Mouse (Mus musculus): ENCODE measurements at regions not wholly inside any gene's neighbourhood (a gene's known extent, or its start where the extent isn't known, plus 50 kb on each side); places are given as distances from the start of the nearest gene placed in this dataset.
"Not testable (repeated sequence)": the region's sequence is repeated elsewhere in the genome, so short reads cannot be mapped to it uniquely, and the experiment has no call there.

DNA sequence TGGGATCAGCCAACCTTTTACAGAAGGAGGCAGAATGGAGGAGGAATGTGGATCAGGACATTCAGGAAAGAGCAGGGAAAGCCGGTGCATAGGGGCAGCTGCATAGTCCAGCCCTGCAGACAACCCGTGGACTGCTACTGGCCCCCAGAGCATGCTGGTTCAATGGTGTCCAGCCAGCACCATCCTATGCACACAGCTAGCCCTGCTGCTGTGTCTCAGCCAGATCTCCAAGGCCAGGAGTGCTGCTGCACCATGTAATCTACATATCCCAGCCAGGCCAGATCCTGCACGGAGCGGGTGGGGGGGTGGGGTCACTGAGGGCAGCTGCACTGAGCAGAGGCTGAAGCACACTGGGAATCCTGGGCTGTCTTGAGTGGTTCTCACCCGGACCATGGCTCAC is 165.8 kb upstream of the Rpl38 start:
- ATAC-seq (replicated peaks): no peak
- H3K27ac ChIP-seq: no peak overlapping the region
- peaks cover 15% of the 10 kb centered on the region; the same call in 1 of the 2 replicates for H3K4me1 ChIP-seq
- no peak overlapping the region for H3K4me3 ChIP-seq
- H3K27me3 ChIP-seq (replicated peaks): no peaks in the 10 kb centered on the region
- no peak overlapping the region for H3K9ac ChIP-seq
- H3K4me2 ChIP-seq: no peak overlapping the region
- WGBS: 17% methylated on average over 5 of the region's 5 CpGs
- no peaks in the 10 kb centered on the region for H3K9me3 ChIP-seq
- H3K36me3 ChIP-seq (replicated peaks): no peaks in the 10 kb centered on the region

- Histone ChIP-seq H3K36me3 (replicated peaks) (no peaks in the 10 kb centered on the region), H3K27ac (no peak overlapping the region), H3K4me3 (no peak overlapping the region), H3K4me2 (no peak overlapping the region), H3K9me3 (no peaks in the 10 kb centered on the region), H3K27me3 (replicated peaks) (no peaks in the 10 kb centered on the region), H3K4me1 (peaks cover 15% of the 10 kb centered on the region; the same call in 1 of the 2 replicates), H3K9ac (no peak overlapping the region)
- ATAC-seq (replicated peaks): no peak
- WGBS: 44% methylated on average over 5 of the region's 5 CpGs
Observed at GRCm38 (mm10) chr11:114501869-114502540, 166.3 kb upstream of the Rpl38 start.

- 96% methylated on average over 7 of the region's 7 CpGs for WGBS
- no peaks in the 10 kb centered on the region for H3K36me3 ChIP-seq (replicated peaks)
- H3K9ac ChIP-seq: no peak overlapping the region
- H3K4me1 ChIP-seq: peaks cover 20% of the 10 kb centered on the region
- H3K4me3 ChIP-seq: no peak overlapping the region
- no peaks in the 10 kb centered on the region for H3K9me3 ChIP-seq
- H3K27me3 ChIP-seq (replicated peaks): no peaks in the 10 kb centered on the region
- no peak overlapping the region for H3K4me2 ChIP-seq
- no peak overlapping the region for H3K27ac ChIP-seq
- no peak for ATAC-seq (replicated peaks)
Observed at GRCm38 (mm10) chr11:114500416-114500815, 167.9 kb upstream of the Rpl38 start.

DNA sequence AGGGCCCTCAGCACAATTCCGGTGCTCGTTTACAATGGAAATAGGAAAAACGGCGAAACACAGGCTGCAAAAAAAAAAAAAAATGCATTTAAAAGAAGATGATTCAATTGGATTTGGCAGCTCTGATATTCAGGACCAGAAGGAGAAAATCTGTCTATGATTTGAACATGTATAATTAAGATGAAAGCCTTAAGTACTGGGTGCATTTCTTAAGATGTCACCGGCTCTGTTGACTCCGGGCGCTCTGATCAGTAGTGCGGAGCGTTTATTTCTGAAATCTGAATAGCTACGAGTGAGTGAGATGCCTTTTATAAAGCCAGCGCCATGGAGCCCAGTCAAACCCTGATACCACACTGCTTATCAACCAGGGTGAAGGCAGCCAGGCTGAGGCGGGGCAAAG is 168.7 kb upstream of the Rpl38 start:
- Histone ChIP-seq H3K4me2 (no peak overlapping the region), H3K27ac (peak overlapping the region; percentile 48), H3K9ac (no peak overlapping the region), H3K27me3 (replicated peaks) (no peaks in the 10 kb centered on the region), H3K4me3 (no peak overlapping the region), H3K9me3 (no peaks in the 10 kb centered on the region), H3K4me1 (peaks cover 21% of the 10 kb centered on the region), H3K36me3 (replicated peaks) (no peaks in the 10 kb centered on the region)
- ATAC-seq (replicated peaks): no peak
- whole genome bisulfite sequencing: 50% methylated on average over 12 of the region's 12 CpGs

DNA sequence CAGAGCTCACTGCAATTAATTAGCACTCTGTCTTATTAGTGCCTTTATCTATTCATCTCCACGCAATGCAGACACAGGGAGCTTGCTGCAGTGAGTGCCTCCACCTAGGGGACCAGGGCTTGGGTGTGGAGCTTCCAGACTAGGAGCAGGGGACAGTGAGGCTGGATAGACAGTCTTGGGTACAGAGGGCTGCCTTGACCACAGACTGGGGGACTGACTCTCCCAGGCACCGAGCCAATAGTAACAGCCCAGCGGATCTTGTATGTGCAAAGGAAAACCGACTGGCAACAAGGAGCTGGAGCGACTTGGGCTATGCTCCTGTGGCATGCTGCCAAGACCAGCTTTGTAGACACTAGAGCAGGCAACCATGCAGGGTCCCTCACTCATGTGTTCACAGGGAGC is 172.8 kb upstream of the Rpl38 start:
- no peak overlapping the region for H3K4me3 ChIP-seq
- H3K4me2 ChIP-seq: no peak overlapping the region
- peak overlapping the region; percentile 46 for H3K27ac ChIP-seq
- H3K27me3 ChIP-seq (replicated peaks): no peaks in the 10 kb centered on the region
- H3K9ac ChIP-seq: no peak overlapping the region
- H3K9me3 ChIP-seq: no peaks in the 10 kb centered on the region
- H3K4me1 ChIP-seq: peaks cover 14% of the 10 kb centered on the region
- ATAC-seq (replicated peaks): peak; percentile 42; the same call in 1 of the 2 replicates
- H3K36me3 ChIP-seq (replicated peaks): no peaks in the 10 kb centered on the region
- 38% methylated on average over 5 of the region's 5 CpGs for WGBS

- H3K4me1 ChIP-seq: peaks cover 13% of the 10 kb centered on the region; the same call in 1 of the 2 replicates
- H3K4me3 ChIP-seq: no peak overlapping the region
- no peaks in the 10 kb centered on the region for H3K9me3 ChIP-seq
- no peak overlapping the region for H3K4me2 ChIP-seq
- peak; percentile 33; the same call in 1 of the 2 replicates for ATAC-seq (replicated peaks)
- WGBS: 40% methylated on average over 8 of the region's 8 CpGs
- H3K27ac ChIP-seq: no peak overlapping the region
- no peaks in the 10 kb centered on the region for H3K36me3 ChIP-seq (replicated peaks)
- 0 out of 2 replicates have a peak, but pooled peaks cover 4% of the 10 kb centered on the region for H3K27me3 ChIP-seq (replicated peaks)
- no peak overlapping the region for H3K9ac ChIP-seq
Observed at GRCm38 (mm10) chr11:114486455-114486854, 181.9 kb upstream of the Rpl38 start.

- no peak overlapping the region for H3K4me2 ChIP-seq
- H3K9ac ChIP-seq: no peak overlapping the region
- no peaks in the 10 kb centered on the region for H3K36me3 ChIP-seq (replicated peaks)
- WGBS: 68% methylated on average over 15 of the region's 15 CpGs
- H3K27me3 ChIP-seq (replicated peaks): 0 out of 2 replicates have a peak, but pooled peaks cover 4% of the 10 kb centered on the region
- ATAC-seq (replicated peaks): no peak
- peaks cover 13% of the 10 kb centered on the region; the same call in 1 of the 2 replicates for H3K4me1 ChIP-seq
- H3K27ac ChIP-seq: no peak overlapping the region
- H3K4me3 ChIP-seq: no peak overlapping the region
- H3K9me3 ChIP-seq: no peaks in the 10 kb centered on the region
Observed at GRCm38 (mm10) chr11:114485429-114485828, 182.9 kb upstream of the Rpl38 start.

DNA sequence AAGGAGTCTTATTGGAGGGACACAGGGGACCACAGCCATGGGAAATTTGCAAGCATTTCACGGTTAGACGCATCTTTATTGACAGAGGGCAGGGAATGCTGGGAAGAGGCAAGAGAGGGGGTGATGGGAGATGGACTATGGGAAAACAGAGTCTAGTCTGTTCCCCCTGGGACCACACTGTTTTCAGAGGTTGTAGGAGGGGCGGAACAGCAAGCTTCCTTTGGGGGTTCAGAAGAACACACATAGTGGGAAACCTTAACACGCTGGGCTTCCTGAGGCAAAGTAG is 183.7 kb upstream of the Rpl38 start:
- WGBS: 53% methylated on average over 4 of the region's 4 CpGs
- H3K27ac ChIP-seq: no peak overlapping the region
- no peak overlapping the region for H3K4me2 ChIP-seq
- no peak for ATAC-seq (replicated peaks)
- H3K9me3 ChIP-seq: no peaks in the 10 kb centered on the region
- H3K9ac ChIP-seq: no peak overlapping the region
- no peaks in the 10 kb centered on the region for H3K36me3 ChIP-seq (replicated peaks)
- H3K4me1 ChIP-seq: peaks cover 16% of the 10 kb centered on the region; the same call in 1 of the 2 replicates
- H3K27me3 ChIP-seq (replicated peaks): peaks cover 11% of the 10 kb centered on the region; the same call in 1 of the 2 replicates
- H3K4me3 ChIP-seq: no peak overlapping the region

DNA sequence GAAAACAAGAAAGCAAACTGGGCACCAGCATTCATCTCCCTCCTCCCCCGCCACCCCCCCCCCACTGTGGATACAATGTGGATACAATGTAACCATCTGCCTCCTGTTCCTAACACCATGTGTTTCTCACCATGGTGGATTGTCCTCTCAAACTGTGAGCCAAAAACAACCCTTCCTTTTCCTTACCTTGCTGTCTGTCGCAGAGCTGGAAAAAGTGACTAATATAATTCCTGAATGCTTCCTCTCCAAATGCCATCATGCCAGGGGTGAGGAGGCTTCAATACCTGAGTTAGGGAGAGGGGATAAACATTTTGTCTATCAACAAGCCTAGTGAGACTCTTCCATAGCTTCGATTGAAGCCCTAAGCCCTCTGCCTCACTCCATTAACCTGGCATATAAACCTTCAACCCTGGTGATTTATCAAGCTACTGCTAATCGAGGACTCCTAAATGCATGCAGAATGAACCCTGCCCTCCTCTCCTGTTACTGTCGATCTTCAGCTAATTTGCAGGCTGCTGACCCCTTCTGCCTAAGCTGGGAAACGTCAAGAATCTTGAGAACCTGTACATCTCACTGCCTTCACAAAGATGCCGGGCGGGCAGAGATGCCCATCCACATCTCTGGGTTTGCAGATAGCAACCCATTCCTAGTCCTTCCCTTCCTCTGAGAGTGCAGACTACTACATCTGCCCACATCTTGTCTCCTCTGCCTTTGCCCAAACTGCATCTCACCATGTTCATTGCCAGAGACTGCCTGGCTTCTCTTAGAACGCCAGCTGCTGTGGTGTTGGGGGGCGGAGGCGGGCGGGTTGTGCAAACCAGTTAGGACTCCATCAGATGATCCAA is 184.3 kb upstream of the Rpl38 start:
- no peak for ATAC-seq (replicated peaks)
- no peaks in the 10 kb centered on the region for H3K9me3 ChIP-seq
- H3K9ac ChIP-seq: no peak overlapping the region
- no peaks in the 10 kb centered on the region for H3K36me3 ChIP-seq (replicated peaks)
- peaks cover 11% of the 10 kb centered on the region; the same call in 1 of the 2 replicates for H3K27me3 ChIP-seq (replicated peaks)
- H3K27ac ChIP-seq: no peak overlapping the region
- 64% methylated on average over 12 of the region's 12 CpGs for WGBS
- H3K4me3 ChIP-seq: no peak overlapping the region
- no peak overlapping the region for H3K4me2 ChIP-seq
- H3K4me1 ChIP-seq: peaks cover 16% of the 10 kb centered on the region; the same call in 1 of the 2 replicates

DNA sequence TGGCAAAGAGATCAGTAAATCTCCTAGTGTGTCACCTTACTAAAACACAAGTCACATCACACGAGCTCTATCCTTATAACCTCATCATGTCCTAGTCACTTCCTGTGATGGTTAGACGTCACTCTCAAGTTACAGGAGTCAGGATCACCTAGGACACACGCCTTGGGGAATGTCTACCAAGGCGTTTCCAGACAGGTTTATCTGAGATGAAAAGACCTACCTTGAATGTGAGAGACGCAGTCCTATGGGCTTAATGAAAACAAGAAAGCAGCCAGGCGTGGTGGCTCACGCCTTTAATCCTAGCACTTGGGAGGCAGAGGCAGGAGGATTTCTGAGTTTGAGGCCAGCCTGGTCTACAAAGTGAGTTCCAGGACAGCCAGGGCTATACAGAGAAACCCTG is 185.0 kb upstream of the Rpl38 start:
- Histone ChIP-seq H3K4me1 (peaks cover 16% of the 10 kb centered on the region; the same call in 1 of the 2 replicates), H3K27me3 (replicated peaks) (peaks cover 11% of the 10 kb centered on the region; the same call in 1 of the 2 replicates)
- H3K4me2 ChIP-seq; H3K4me3 ChIP-seq; H3K36me3 ChIP-seq (replicated peaks); H3K9ac ChIP-seq; H3K27ac ChIP-seq; ATAC-seq (replicated peaks); H3K9me3 ChIP-seq: not testable (repeated sequence)
- 91% methylated on average over 7 of the region's 7 CpGs for WGBS

- H3K9ac ChIP-seq: no peak overlapping the region
- peaks cover 16% of the 10 kb centered on the region; the same call in 1 of the 2 replicates for H3K4me1 ChIP-seq
- H3K27me3 ChIP-seq (replicated peaks): peaks cover 11% of the 10 kb centered on the region; the same call in 1 of the 2 replicates
- H3K4me3 ChIP-seq: no peak overlapping the region
- 51% methylated on average over 10 of the region's 10 CpGs for WGBS
- no peaks in the 10 kb centered on the region for H3K36me3 ChIP-seq (replicated peaks)
- no peak for ATAC-seq (replicated peaks)
- no peak overlapping the region for H3K27ac ChIP-seq
- no peak overlapping the region for H3K4me2 ChIP-seq
- no peaks in the 10 kb centered on the region for H3K9me3 ChIP-seq
Observed at GRCm38 (mm10) chr11:114482070-114482469, 186.3 kb upstream of the Rpl38 start.

GRCm38 (mm10) chr11:114481037-114481436 is 187.3 kb upstream of the Rpl38 start:
- Histone ChIP-seq H3K4me2 (no peak overlapping the region), H3K27me3 (replicated peaks) (peaks cover 11% of the 10 kb centered on the region; the same call in 1 of the 2 replicates), H3K9ac (no peak overlapping the region), H3K27ac (no peak overlapping the region), H3K9me3 (no peaks in the 10 kb centered on the region), H3K4me1 (peaks cover 16% of the 10 kb centered on the region; the same call in 1 of the 2 replicates), H3K36me3 (replicated peaks) (no peaks in the 10 kb centered on the region), H3K4me3 (no peak overlapping the region)
- ATAC-seq (replicated peaks): no peak
- 73% methylated on average over 7 of the region's 7 CpGs for WGBS
